Mouse (Mus musculus) heart, embryonic 11.5 days (tissue): ENCODE results near the gene Lpp. TPM values are rescaled to one million over a fixed set of nuclear protein-coding genes. Genes with fewer than 3 reads are reported as not detected.

Experiments
- ATAC-seq: fragments of 200-750 bp; cut with Nextera tagmentation; replicated peaks from 2 replicates; pipeline ENCODE4 v1.8.0; 2017; ENCODE audit warnings: moderate library complexity; ENCODE audit not compliant: insufficient number of reproducible peaks, low FRiP score, low TSS enrichment
- H3K27ac ChIP-seq: fragments of 300-500 bp; sonication (generic); 2 replicates; pipeline ENCODE4 v1.5.1; 2014; ENCODE audit warnings: mild to moderate bottlenecking, low read depth, low read length
- H3K27me3 ChIP-seq: fragments of 300-500 bp; sonication (generic); 2 replicates; pipeline ENCODE4 v1.6.1; 2014; ENCODE audit warnings: mild to moderate bottlenecking, low read length, mixed read lengths; ENCODE audit not compliant: control insufficient read depth, insufficient read depth
- H3K36me3 ChIP-seq: fragments of 300-500 bp; sonication (generic); 2 replicates; pipeline ENCODE4 v1.6.1; 2014; ENCODE audit warnings: mild to moderate bottlenecking, low read length, moderate library complexity, mixed read lengths; ENCODE audit not compliant: control insufficient read depth, insufficient read depth
- H3K4me1 ChIP-seq: fragments of 300-500 bp; sonication (generic); 2 replicates; pipeline ENCODE4 v1.6.1; 2014; ENCODE audit warnings: low read length; ENCODE audit not compliant: control insufficient read depth, insufficient read depth
- H3K4me2 ChIP-seq: fragments of 300-500 bp; sonication (generic); 2 replicates; pipeline ENCODE4 v1.6.1; 2014; ENCODE audit warnings: mild to moderate bottlenecking, moderate library complexity
- H3K4me3 ChIP-seq: fragments of 300-500 bp; sonication (generic); 2 replicates; pipeline ENCODE4 v1.5.1; 2014; ENCODE audit warnings: low read depth, low read length
- H3K9ac ChIP-seq: fragments of 300-500 bp; sonication (generic); 2 replicates; pipeline ENCODE4 v1.6.1; 2014; ENCODE audit warnings: mild to moderate bottlenecking, low read depth, low read length, moderate library complexity
- H3K9me3 ChIP-seq: fragments of 300-500 bp; sonication (generic); replicated peaks from 2 replicates; pipeline ENCODE4 v1.6.1; 2016; ENCODE audit warnings: low read length; ENCODE audit not compliant: control insufficient read depth
- WGBS: fragments of 180-500 bp; shearing (Covaris S2); extraction: QIAGEN DNeasy Blood & Tissue Kit; methylation state at CpG from one replicate; pipeline ENCODE4 v1.1.7; 2014; ENCODE audit not compliant: insufficient replicate concordance; 5-methylcytosine and 5-hydroxymethylcytosine counted together
- polyA plus RNA-seq: library from polyadenylated mRNA; unstranded; fragments of >200 nt; fragmentation: Nextera tagmentation; extraction: Ambion mirVana; gene quantifications from 2 replicates; pipeline ENCODE4 v1.2.1, GENCODE M21; 2014

The Lpp gene
- polyA plus RNA-seq, 1 experiment from 2014 or later: 59.2 TPM

DNA sequence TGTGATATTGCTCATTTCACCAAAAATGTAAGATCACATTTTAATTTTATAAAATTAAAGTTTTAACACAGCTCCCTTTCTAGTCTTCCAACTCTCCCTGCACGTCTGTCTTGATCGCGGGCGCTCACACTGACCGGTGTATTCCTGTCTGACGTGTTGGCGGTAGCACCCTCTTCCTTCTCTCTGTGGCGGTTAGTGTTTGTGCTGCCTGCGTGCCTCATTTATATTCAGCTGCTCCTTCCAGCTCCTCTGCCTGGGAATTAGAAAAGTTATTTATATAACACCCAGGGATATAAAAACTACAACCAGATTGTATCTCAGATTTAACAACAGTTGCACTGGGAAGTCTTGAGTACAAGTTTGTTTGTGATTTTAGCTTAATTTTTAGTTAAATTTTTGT lies 573.2 kb downstream of the Lpp start:
- no peak overlapping the region for H3K9ac ChIP-seq
- no peak overlapping the region for H3K27ac ChIP-seq
- WGBS: 86% methylated on average over 9 of the region's 9 CpGs
- H3K4me2 ChIP-seq: no peak overlapping the region
- H3K9me3 ChIP-seq: no peaks in the 10 kb centered on the region
- ATAC-seq: no peak
- H3K4me1 ChIP-seq: no peaks in the 10 kb centered on the region; the same call in 1 of the 2 replicates
- no peak overlapping the region for H3K4me3 ChIP-seq
- no peaks in the 10 kb centered on the region for H3K27me3 ChIP-seq
- no peaks in the 10 kb centered on the region for H3K36me3 ChIP-seq

DNA sequence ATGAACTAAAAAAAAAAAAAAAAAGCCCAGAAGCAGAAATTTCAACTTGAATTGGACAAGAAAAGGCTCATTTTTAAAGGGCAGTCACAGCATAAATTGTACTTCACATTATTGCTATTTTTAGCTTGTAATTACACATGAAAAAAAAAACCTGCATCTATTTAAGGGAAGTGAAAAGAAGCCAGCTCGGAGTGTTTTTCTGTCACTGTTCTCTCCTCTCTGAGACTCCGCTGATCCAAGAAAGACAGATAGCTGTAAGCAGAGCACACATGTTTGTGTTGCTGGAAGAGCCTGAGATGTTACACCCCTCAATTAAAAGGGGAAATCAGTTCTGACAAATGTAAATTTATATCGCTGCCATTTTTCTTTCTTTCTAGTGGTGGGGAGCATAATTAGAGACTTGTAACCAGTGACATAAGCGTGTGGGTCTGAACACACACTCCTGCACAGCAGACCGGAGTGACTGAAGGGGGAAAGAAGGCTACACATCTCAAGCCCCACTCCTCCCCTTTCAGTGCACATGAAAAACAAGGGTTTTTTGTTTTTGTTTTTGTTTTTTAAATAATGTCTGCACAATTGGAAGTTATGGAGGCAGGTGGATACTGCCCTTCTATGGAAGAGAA lies 579.8 kb downstream of the Lpp start:
- 83% methylated on average over 5 of the region's 5 CpGs for WGBS
- H3K4me3 ChIP-seq: no peak overlapping the region
- H3K4me2 ChIP-seq: no peak overlapping the region
- H3K27ac ChIP-seq: no peak overlapping the region
- H3K36me3 ChIP-seq: peaks cover 2% of the 10 kb centered on the region; the same call in 1 of the 2 replicates
- no peak for ATAC-seq
- no peaks in the 10 kb centered on the region for H3K9me3 ChIP-seq
- no peaks in the 10 kb centered on the region for H3K27me3 ChIP-seq
- no peak overlapping the region for H3K9ac ChIP-seq
- H3K4me1 ChIP-seq: peaks cover 2% of the 10 kb centered on the region; the same call in 1 of the 2 replicates

DNA sequence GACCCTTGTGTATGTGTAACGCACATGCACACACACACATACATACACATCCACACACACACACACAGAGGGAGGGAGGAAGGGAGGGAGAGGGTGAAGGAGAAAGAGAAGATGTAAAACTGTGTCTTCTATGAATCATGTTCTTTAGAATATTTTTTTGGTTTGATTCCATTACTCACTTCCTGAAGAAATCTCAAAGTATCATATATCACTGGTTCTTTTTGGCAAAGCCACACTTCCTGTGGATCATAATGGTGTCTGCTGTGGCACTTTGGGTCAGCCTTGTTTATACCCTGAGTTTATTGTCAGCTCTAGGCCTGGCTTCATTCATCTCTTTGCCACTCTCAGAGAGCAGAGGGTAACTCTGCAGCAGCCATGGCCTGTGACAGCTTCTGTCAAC lies 584.5 kb downstream of the Lpp start:
- H3K36me3 ChIP-seq: 0 out of 2 replicates have a peak, but pooled peaks cover 2% of the 10 kb centered on the region
- H3K4me2 ChIP-seq: no peak overlapping the region
- no peak for ATAC-seq
- 73% methylated on average over 1 of the region's 1 CpGs for WGBS
- H3K9ac ChIP-seq: no peak overlapping the region
- H3K4me3 ChIP-seq: no peak overlapping the region
- H3K27me3 ChIP-seq: no peaks in the 10 kb centered on the region
- H3K27ac ChIP-seq: 0 out of 2 replicates have a peak overlapping the region, but pooled peaks have one; percentile 22
- H3K4me1 ChIP-seq: peaks cover 3% of the 10 kb centered on the region; the same call in 1 of the 2 replicates
- no peaks in the 10 kb centered on the region for H3K9me3 ChIP-seq

DNA sequence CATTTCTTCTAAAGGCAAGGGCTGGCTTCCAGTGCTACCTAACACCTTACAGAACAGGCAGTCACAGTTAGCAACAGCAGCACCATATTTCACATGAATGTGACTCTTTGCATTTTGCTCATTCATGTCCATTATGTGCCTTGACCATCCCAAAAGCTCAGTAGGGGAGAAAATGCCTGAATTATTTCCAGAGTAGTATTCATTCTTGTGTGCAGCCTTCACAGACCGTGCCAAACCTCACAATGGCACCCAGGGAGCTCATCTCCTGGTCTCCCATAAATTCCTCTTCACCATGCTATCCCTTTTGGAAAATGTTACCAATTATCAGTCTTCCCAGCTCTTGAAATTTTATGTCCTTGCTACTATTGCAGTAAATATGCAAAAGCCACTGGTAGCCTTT lies 584.9 kb downstream of the Lpp start:
- no peak overlapping the region for H3K4me2 ChIP-seq
- WGBS: 81% methylated on average over 1 of the region's 1 CpGs
- no peak overlapping the region for H3K4me3 ChIP-seq
- peaks cover 3% of the 10 kb centered on the region; the same call in 1 of the 2 replicates for H3K4me1 ChIP-seq
- no peak for ATAC-seq
- H3K36me3 ChIP-seq: 0 out of 2 replicates have a peak, but pooled peaks cover 2% of the 10 kb centered on the region
- no peaks in the 10 kb centered on the region for H3K27me3 ChIP-seq
- no peak overlapping the region for H3K9ac ChIP-seq
- no peaks in the 10 kb centered on the region for H3K9me3 ChIP-seq
- 0 out of 2 replicates have a peak overlapping the region, but pooled peaks have one; percentile 22 for H3K27ac ChIP-seq

DNA sequence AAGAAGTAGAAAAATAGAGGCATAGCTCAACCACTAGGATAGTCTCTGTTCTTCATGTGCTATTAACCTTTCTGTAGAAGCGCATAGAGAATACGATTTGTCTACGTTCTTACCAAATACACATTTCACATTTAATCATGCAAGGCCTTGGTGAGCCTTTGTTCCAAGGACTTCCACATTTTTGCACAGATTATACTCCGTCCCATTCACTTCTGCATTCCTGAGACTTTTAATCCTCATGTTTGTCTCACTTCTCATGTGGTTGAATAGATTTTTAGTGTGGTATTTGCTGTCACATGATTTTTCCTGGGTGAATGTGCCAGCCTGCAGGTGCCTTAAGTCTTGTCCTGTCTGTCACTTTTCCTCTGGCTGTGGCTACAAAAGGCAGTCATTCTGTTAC lies 586.1 kb downstream of the Lpp start:
- no peak overlapping the region for H3K4me2 ChIP-seq
- 89% methylated on average over 4 of the region's 4 CpGs for WGBS

DNA sequence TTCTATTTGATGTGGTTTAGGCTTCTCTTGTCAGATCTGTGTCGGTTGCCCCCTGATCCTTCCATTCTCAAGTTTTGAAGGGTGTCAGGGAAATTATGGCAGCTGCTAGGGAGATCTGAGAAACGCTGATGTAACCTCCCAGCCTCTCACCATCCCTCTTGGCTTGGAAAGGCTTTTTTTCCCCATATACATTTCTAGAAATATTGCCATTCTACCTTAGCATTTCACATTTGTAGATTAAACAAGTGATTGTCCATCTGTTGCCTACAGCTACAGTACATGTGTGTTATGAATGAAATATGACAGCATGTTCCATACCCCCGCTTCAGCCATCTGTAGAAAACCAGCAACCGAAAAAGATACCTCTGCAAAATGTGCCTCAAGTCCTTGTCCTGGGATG lies 589.5 kb downstream of the Lpp start:
- Histone ChIP-seq H3K9me3 (no peaks in the 10 kb centered on the region), H3K4me3 (no peak overlapping the region), H3K4me2 (no peak overlapping the region), H3K4me1 (peaks cover 3% of the 10 kb centered on the region; the same call in 1 of the 2 replicates), H3K27me3 (no peaks in the 10 kb centered on the region), H3K36me3 (no peaks in the 10 kb centered on the region), H3K27ac (no peak overlapping the region), H3K9ac (no peak overlapping the region)
- no peak for ATAC-seq
- WGBS: 74% methylated on average over 4 of the region's 4 CpGs

More for the DNA sequence above, 586.1 kb downstream of the Lpp start:
- Histone ChIP-seq H3K4me1 (peaks cover 3% of the 10 kb centered on the region; the same call in 1 of the 2 replicates), H3K36me3 (0 out of 2 replicates have a peak, but pooled peaks cover 2% of the 10 kb centered on the region), H3K4me3 (no peak overlapping the region), H3K27me3 (no peaks in the 10 kb centered on the region), H3K27ac (no peak overlapping the region), H3K9me3 (no peaks in the 10 kb centered on the region), H3K9ac (no peak overlapping the region)
- no peak for ATAC-seq

DNA sequence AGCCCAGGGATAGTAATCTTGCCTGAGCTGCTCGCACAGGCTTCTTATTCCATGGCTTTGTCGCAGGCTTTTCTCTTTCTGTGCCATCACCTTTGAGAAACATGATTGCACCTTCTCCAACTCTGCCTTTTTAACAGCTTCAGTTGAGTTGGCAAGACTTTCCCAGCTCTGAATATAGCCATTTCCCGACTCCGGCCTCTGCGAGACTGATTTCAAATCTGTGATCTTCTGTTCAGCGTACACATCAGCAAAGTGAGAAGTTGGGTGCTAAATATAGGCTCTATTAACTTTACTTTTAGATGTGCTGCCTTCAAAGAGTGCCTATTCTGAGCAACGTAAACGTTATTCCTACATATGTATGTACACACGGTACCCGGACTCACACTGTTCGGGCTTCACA lies 597.0 kb downstream of the Lpp start:
- ATAC-seq: no peak
- no peak overlapping the region for H3K9ac ChIP-seq
- H3K4me1 ChIP-seq: no peaks in the 10 kb centered on the region
- H3K4me3 ChIP-seq: no peak overlapping the region
- H3K4me2 ChIP-seq: no peak overlapping the region
- no peaks in the 10 kb centered on the region for H3K27me3 ChIP-seq
- no peaks in the 10 kb centered on the region for H3K36me3 ChIP-seq
- no peak overlapping the region; the same call in 1 of the 2 replicates for H3K27ac ChIP-seq
- H3K9me3 ChIP-seq: no peaks in the 10 kb centered on the region
- WGBS: 66% methylated on average over 11 of the region's 11 CpGs

DNA sequence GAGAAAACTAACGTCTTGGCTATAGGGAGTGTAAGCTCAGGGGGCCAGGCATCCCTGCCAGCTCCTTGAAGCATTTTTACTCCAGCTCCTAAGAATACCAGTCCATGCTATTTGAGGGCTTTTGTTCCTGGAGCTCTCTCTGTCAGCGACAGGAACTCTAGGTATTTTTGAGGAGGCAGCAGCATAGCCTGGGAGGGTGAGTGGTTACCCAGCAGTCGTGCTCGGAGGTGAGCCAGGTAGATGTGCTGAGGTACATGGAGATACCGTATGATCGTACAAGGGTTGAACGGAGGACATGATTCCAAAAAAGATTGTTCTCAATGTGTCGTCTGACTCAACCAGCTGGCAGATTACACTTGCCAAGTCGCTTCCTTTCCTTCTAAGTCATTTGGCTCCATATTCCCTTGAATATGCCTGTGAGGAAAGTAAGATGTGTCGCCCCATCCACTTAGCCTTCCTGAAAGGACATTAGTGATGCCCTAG lies 597.8 kb downstream of the Lpp start:
- Histone ChIP-seq H3K27me3 (no peaks in the 10 kb centered on the region), H3K4me3 (no peak overlapping the region), H3K4me2 (no peak overlapping the region), H3K27ac (no peak overlapping the region), H3K9me3 (no peaks in the 10 kb centered on the region), H3K36me3 (no peaks in the 10 kb centered on the region), H3K4me1 (no peaks in the 10 kb centered on the region), H3K9ac (no peak overlapping the region)
- no peak for ATAC-seq
- WGBS: 80% methylated on average over 10 of the region's 10 CpGs

DNA sequence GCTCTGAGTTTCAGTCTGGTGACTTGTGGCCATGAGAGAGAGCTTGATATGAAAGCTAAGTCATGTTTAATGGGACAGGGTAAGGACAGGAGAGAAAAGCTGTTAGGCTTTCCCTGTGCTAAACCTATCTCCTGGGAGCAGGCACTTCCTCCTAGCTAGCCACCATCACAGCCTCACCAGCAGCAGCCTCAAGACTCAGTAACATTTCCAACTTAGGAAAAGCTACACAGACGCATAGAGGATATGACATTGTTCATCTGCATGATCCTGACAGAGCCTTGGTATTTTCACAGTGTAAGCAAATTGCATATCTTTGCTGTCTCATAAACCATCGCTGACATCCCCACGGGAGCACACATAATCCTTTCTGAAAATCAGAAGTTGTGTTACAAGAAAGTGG lies 598.7 kb downstream of the Lpp start:
- Histone ChIP-seq H3K9ac (no peak overlapping the region), H3K4me2 (no peak overlapping the region), H3K36me3 (no peaks in the 10 kb centered on the region), H3K4me1 (no peaks in the 10 kb centered on the region), H3K27me3 (no peaks in the 10 kb centered on the region), H3K9me3 (no peaks in the 10 kb centered on the region), H3K4me3 (no peak overlapping the region), H3K27ac (no peak overlapping the region)
- ATAC-seq: no peak
- 81% methylated on average over 3 of the region's 3 CpGs for WGBS
